Mouse (Mus musculus) heart, adult 18-20 months (tissue): ENCODE results near the gene Arhgef19. TPM values are rescaled to one million over a fixed set of nuclear protein-coding genes. Genes with fewer than 3 reads are reported as not detected.
A peak's percentile ranks its signal among the peaks of the same experiment; 100 is the strongest.

Experiments
- DNase-seq, 2 experiments: peaks; one replicate each; pipeline ENCODE4 v3.0.0; 2021 to 2022; ENCODE audit warnings: mixed read lengths in 1 of 2
- total RNA-seq, 2 experiments: library from RNA; stranded (reverse); gene quantifications; 2 replicates each; pipeline ENCODE4 v1.2.3; 2021

Arhgef19 gene
- total RNA-seq, 2 experiments from 2014 or later = 28.3 to 31.3 TPM

- DNase-seq = no peak
Observed at GRCm38 (mm10) chr4:141236856-141237255, 2.4 kb upstream of the Arhgef19 start.

GRCm38 (mm10) chr4:141238492-141239387, 559 bp upstream of the Arhgef19 start:
- DNase-seq = peak in 1 of 2 experiments; percentile 17

DNA sequence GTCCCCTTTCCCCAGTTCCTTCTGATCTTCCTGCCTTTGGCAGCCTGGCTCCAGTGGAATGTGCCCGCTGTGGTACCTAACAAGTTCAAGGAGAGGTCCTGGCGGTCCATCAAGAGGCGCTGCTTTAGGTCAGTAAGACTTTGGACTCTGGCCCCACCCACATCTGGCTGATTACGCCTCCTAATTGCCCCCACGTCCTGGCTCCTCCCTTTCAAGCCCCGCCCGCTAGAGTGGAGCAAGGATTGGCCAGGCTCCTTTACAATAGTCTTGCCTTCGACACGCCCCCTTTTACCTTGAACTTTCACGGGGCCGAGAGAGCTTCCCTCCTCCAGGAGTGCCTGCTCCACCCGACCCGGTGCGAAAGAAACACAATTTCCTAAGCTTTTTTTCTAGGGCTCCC, 1.3 kb downstream of the Arhgef19 start:
- peak; percentile 39 to 40 for DNase-seq

DNA sequence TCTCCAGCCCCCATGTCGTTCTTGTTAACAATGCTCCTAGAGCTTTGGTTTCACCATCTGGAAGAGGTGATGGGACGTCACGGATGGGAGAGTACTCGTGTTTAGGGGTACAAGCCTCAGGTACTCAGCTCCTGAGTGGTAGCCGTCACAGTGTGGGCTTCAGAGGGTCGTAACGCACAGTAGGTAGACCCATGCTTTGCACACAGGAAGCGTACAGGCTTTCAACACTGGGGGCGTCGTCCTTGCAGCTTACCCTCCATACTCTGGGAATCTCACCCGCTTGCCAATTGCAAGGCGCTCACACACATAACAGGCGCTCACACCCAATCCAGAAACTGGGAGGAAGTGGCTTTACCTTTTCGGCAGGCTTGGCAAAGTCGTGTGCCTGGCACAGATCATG, 2.6 kb downstream of the Arhgef19 start:
- DNase-seq = no peak

DNA sequence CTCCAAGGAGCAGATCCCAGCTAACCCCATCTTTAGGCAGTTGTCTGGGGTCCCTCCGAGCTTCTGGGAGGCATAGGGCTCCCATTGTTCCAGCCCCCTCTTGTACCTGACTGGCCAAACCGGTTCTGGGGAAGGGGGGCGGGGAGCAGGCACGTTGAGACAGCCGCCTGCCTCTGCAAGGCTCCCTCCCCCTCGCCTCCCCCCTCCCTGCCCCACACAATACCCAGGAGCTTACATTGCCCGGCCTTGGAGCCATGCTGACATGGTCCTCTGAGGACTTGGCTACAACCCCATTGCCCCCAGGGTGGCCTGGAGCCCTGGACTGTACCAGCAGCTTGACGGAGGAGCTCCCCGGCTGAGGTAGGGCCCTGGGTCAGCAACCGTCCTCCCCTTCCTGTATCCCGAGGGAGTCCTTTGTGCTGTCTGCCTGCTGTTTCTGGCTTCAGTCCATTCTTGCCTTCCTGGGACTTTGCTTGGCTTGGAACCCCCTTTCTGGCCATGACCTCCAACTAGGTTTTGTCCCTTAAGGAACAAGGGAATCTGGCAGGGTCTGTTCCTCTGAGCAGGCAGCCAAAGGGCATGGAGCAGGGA, 3.4 kb downstream of the Arhgef19 start:
- peak; percentile 50 to 66 for DNase-seq

DNA sequence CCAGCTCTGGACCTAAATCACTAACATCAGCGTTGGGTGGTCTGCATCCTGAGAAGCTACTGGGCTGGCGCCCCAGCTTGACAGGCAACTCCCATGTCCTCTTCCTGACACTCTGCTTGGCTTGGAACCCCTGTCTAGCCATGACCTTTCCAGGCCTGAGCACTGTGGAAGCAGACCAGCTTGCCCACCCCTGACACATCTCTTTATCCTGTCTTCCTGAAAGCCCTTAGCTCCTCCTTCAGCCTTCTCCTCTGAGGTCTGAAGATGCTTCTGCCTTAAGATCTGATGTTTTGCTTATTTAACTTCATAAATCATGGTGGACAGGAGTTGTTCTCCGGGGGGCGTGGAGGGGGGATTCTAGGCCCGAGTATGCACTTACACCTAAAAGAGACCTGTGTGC, 4.3 kb downstream of the Arhgef19 start:
- DNase-seq = no peak

DNA sequence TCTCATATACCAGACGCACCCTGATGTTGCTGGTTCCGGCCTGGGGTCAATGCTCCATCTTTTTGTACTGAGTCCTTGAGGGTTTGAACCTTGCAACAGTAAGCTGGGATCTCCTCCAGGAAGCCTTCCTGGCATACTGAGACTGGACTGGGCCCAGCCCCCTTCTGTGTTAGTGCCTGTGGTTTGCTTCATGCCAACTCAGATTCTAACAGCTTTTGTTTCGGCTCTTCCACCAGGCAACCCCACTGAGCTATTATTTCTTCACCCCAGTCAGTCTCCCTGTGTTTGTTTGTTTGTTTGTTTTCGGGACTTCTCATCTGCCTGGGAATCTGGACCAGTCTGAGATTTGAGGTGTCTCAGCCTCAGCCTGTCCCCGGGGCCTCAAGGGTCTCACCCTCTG, 5.1 kb downstream of the Arhgef19 start:
- DNase-seq = no peak

GRCm38 (mm10) chr4:141244931-141245425, 5.7 kb downstream of the Arhgef19 start:
- peak in 1 of 2 experiments; percentile 79 for DNase-seq

GRCm38 (mm10) chr4:141246089-141246997, 7.0 kb downstream of the Arhgef19 start:
- peak in 1 of 2 experiments; percentile 51 for DNase-seq

DNA sequence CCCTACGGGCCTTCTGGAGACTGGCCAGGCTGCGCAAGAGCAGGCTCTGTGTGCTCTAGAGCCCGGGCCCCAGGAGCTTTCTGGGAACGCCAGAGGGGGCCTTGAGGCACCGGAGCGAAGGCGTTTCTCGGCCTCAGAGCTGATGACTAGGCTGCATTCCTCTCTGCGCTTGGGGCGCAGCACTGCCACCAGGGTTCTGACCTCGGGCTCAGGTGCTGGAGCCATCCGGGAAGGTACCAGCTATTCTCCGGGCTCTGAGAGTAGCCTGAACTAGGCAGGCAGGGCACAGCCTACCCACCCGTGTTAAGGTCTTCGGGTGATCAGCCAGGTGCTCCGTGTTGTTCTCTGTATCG, 7.7 kb downstream of the Arhgef19 start:
- no peak for DNase-seq

- DNase-seq = peak in 1 of 2 experiments; percentile 42
Observed at GRCm38 (mm10) chr4:141247776-141248613, 8.7 kb downstream of the Arhgef19 start.

- peak in 1 of 2 experiments; percentile 20 for DNase-seq
Observed at GRCm38 (mm10) chr4:141248614-141248978, 9.3 kb downstream of the Arhgef19 start.

GRCm38 (mm10) chr4:141249383-141249782, 10.1 kb downstream of the Arhgef19 start:
- DNase-seq = no peak

DNA sequence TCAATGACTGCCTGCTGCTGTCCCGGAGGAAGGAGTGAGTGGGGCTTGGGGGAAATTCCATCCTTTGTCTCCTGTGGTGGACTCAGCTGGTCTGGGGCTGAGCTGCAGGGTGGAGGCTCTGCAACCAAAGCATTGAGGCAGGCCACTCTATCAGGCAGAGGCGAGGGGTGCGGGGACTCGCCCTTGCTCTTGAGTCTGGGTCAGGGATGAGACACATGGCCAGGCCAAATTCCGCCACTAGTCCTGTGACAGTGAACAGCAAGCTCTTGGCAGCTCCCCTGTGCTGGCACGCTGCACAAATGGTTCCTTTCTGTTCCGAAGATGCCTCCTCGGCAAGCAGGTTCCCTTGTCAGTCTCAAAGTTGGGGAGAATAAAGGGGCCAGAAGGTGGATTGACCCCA, 11.8 kb downstream of the Arhgef19 start:
- peak; percentile 77 to 80 for DNase-seq

DNA sequence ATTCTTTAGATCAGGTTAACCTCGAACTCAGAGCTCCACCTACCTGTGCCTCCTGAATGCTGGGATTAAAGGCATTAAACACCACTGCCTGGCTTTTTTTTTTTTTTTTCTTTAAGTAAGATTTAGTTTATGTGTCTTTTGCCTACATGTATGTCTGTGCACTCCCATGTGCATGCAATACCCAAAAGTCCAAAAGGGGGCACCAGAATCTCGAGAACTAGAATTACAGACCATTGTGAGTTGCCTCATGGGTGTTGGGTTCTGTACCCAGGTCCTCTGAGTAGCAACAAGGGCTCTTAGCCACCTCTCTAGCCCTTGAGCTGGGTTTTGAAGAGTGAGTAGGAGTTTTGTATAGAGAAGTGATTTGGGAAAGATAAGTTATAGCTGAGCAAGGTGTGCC, 13.3 kb downstream of the Arhgef19 start:
- DNase-seq = peak in 1 of 2 experiments; percentile 24

DNA sequence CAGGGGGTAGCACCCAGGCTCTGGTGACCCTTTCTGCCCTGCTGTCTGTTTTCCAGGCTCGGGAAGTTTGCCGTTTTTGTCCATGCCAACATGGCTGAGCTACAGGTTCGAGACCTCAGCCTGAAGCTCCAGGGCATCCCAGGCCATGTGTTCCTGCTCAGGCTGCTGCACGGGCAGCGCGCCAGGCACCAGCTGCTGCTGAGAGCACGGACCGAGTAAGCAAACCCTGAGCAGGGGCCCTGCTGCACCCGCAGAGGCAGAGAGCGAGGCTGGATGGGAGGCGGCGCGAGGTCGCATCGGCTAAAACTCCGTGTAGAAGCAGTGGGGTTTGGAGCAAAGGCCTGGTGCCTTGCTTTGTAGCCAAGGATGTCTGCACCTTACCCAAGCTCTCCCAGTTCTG, 14.9 kb downstream of the Arhgef19 start:
- peak; percentile 63 to 67 for DNase-seq

- no peak for DNase-seq
Observed at GRCm38 (mm10) chr4:141257440-141257839, 18.1 kb downstream of the Arhgef19 start.

DNA sequence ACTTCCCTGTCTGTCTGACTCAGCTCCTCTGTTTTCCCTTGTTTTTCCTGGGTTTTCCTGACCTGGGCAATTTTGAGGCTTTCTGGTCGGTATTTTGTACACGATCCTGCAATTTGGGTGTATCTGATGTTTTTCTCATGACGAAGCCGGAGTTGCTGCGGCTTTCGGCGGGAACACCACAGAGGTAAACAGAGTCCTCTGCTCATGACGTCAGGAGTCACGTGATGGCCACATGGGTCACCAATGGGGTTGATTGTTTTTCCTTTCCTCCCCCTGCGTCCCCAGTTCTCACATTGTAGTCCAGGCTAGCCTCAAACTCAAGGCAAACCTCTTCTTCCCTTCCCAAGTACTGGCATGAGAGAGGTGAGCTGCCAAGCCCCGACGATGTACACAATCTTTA, 20.1 kb downstream of the Arhgef19 start:
- DNase-seq = no peak

GRCm38 (mm10) chr4:141260007-141260723, 20.9 kb downstream of the Arhgef19 start:
- DNase-seq = peak; percentile 67 to 75

- DNase-seq = no peak
Observed at GRCm38 (mm10) chr4:141262906-141263637, 23.8 kb downstream of the Arhgef19 start.
